Mouse (Mus musculus) effector memory CD4-positive, alpha-beta T cell, adult 7 months (primary cell): Measurements from ENCODE around the gene Amigo3. TPM values are rescaled to one million over a fixed set of nuclear protein-coding genes. Genes with fewer than 3 reads are reported as not detected.

Experiments
- polyA plus RNA-seq: library from polyadenylated mRNA; unstranded; fragments of 100-300 nt; shearing (Covaris generic); gene quantifications from one replicate; pipeline ENCODE4 v1.2.1, GENCODE M21; 2017

Amigo3 gene
- polyA plus RNA-seq = 1.2 TPM

DNA sequence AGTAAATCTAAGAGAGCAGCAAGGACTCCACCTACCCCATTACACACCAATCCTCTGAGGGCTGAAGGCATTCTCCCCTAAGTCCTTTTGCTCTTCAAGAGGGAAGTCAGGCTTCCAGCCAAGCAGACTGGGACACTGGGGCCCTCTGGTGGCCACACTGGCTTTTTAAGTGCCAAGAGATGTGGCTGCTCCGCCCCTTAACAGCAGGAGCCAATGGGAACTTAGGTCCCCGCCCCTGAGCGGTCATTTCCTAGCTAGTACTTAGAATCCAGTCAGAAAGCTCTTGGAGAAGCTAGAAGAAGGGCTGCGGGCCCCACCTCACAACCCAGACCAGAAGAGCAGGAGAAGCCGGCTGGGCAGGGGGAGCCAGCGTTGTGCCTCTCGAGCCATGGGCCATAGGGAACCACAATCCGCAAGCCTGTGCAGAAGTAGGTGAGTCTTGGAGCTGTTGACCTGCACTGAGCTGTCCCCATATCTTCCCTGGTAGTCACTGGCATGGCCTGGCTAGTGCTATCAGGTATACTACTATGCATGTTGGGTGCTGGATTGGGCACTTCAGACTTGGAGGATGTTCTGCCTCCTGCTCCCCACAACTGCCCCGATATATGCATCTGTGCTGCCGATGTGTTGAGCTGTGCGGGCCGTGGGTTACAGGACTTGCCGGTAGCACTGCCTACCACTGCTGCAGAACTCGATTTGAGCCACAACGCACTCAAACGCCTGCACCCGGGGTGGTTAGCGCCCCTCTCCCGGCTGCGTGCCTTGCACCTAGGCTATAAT is at the start of gene Amigo3:
Amigo3 (plus strand) TSS at position 275 of the 780 bp plus-strand sequence.

DNA sequence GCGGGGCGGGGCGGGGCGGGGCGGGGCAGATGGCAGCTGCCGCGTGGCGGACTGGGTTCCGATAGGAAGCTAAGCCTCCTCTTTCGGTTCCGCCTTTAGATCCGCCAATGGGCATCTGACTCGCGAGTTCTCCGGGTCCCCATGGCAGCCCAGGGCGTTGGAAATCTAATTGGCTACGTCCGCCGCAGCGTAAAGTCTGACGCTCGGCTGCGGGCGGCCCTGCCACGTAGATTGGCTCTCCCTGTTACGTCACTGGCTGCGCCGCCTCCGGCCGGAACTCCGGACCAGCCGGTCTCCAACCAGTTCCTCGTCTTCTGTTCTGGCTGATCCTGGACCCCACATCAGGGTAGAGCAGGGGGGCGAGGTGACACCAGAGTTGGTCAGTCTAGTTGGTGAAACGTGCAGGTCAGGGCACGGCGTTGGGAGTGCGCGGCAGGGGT is 3.9 kb upstream of the Amigo3 start, which contains the start of gene Gmppb:
Gmppb (plus strand) TSS at position 227 of the 440 bp plus-strand sequence.

DNA sequence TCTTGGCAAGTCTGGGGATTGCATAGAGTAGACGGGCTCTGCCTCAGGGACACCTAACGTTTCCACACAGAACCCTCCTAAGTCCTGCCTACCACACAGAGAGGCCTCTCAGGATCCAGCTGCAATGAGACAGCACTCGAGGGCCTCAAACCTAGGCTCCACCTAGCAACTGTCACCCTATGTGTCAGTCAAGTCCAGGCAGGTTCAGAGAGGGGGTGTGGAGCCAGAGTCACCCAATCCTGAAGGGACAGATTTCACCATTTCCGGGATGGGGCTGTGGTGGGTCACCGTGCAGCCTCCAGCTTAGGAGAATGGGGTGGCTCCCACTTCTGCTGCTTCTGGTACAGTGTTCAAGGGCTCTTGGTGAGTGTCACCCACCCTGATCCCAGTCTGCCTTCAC is 27.2 kb downstream of the Amigo3 start, which contains the start of gene Mst1:
Mst1 (plus strand) TSS at position 269 of the 400 bp plus-strand sequence.

DNA sequence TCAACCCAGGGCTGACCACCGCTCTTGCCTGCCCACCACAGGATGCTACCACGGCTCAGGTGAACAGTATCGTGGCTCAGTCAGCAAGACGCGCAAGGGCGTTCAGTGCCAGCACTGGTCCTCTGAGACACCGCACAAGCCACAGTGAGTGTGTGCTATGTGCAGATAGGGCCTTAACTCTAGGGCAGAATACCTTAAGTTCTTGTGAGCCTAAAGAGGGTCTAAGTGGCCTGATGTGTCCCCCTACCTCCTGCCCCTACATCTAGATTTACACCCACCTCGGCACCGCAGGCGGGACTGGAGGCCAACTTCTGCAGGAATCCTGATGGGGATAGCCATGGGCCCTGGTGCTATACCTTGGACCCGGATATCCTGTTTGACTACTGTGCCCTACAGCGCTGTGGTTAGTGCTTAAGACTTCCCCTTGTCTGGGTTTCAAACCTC is 30.1 kb downstream of the Amigo3 start, which contains the start of gene Rnf123:
Rnf123 (minus strand) TSS at position 359 of the 444 bp plus-strand sequence.

DNA sequence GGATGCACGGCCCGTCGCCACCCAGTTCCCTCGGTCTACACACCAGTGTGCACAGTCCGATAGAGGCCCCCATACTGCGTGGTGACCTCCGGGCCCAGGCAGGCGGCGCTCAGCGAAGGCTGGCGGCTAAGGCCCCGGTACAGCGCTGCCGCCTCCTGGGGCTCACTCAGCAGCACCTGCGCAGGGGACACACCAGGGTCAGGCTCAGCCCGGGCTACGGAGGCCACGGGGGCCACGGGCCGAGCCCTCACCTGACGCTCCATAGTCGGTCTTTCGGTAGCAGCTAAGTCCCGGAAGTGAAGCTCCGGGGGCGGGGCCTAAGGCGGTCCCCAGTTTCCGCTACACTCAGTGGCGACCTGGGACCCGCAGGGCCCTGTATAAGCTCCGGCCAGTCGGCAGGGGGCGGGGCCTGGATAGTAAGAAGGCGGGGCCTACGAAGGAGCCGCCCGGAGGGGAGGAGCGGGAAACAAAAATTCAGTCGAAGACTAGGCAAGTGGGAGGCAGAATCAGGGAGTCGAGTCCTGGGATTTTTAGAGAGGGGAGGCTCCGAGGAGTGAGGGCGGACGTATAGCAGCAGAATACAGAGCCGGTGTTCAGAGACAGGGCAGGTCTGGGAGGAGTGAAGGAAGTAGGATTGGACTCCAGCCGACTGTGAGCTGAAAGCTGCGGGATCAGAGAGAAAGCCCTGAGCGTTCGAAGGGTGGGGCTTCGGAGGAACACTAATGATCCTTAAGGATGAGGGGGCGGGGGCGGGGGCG is 41.4 kb downstream of the Amigo3 start, which contains the start of gene Apeh:
Apeh (minus strand) TSS at position 423 of the 758 bp plus-strand sequence.

Other genes starting within 250 kb of the Amigo3 start
- 107 TPM for gene Rbm6, start 179.9 kb upstream of the Amigo3 start, polyA plus RNA-seq
- gene Mon1a, start 165.0 kb upstream of the Amigo3 start, polyA plus RNA-seq = 18.4 TPM
- gene Mst1r, start 146.3 kb upstream of the Amigo3 start, polyA plus RNA-seq = 0.16 TPM
- not detected for gene Actl11, start 124.7 kb upstream of the Amigo3 start, polyA plus RNA-seq
- gene Camkv, start 117.5 kb upstream of the Amigo3 start, polyA plus RNA-seq = 0.57 TPM
- gene Traip, start 103.0 kb upstream of the Amigo3 start, polyA plus RNA-seq = 2.4 TPM
- gene Uba7, start 77.7 kb upstream of the Amigo3 start, polyA plus RNA-seq = 150 TPM
- gene Gm20661, start 70.1 kb upstream of the Amigo3 start, polyA plus RNA-seq = not detected
- 0.88 TPM for gene Inka1, start 67.3 kb upstream of the Amigo3 start, polyA plus RNA-seq
- not detected for gene Cdhr4, start 60.7 kb upstream of the Amigo3 start, polyA plus RNA-seq
- gene Gm20662, start 56.8 kb upstream of the Amigo3 start, polyA plus RNA-seq = not detected
- 137 TPM for gene Ip6k1, start 50.7 kb upstream of the Amigo3 start, polyA plus RNA-seq
- 21.4 TPM for gene Gmppb, start 3.9 kb upstream of the Amigo3 start, polyA plus RNA-seq
- 2.1 TPM for gene Mst1, start 27.3 kb downstream of the Amigo3 start, polyA plus RNA-seq
- 115 TPM for gene Rnf123, start 30.2 kb downstream of the Amigo3 start, polyA plus RNA-seq
- gene Apeh, start 41.4 kb downstream of the Amigo3 start, polyA plus RNA-seq = 79.0 TPM
- gene Bsn, start 137.2 kb downstream of the Amigo3 start, polyA plus RNA-seq = 0.28 TPM
- gene Dag1, start 210.8 kb downstream of the Amigo3 start, polyA plus RNA-seq = 7.6 TPM
- 2.5 TPM for gene Nicn1, start 237.3 kb downstream of the Amigo3 start, polyA plus RNA-seq
- not detected for gene Amt, start 243.7 kb downstream of the Amigo3 start, polyA plus RNA-seq